Mouse (Mus musculus) heart, adult 2 months (tissue): ENCODE data around the gene Ssh1. TPM values are rescaled to one million over a fixed set of nuclear protein-coding genes. Genes with fewer than 3 reads are reported as not detected.

Source experiments
- DNase-seq, 2 experiments: peaks; one replicate each; pipeline ENCODE4 v3.0.0; 2021
- H3K27ac ChIP-seq: fragments of 200-600 bp; 2 replicates; pipeline ENCODE4 v1.8.1; 2022
- H3K27me3 ChIP-seq: fragments of 200-500 bp; 2 replicates; pipeline ENCODE4 v1.6.1; 2012; ENCODE audit warnings: mild to moderate bottlenecking, low read length, inconsistent platforms, mixed read lengths; ENCODE audit not compliant: control insufficient read depth, insufficient read depth
- H3K36me3 ChIP-seq: fragments of 200-500 bp; 2 replicates; pipeline ENCODE4 v1.6.1; 2012; ENCODE audit warnings: low read length, inconsistent platforms; ENCODE audit not compliant: control insufficient read depth, insufficient read depth
- H3K4me1 ChIP-seq: fragments of 200-500 bp; 2 replicates; pipeline ENCODE4 v1.6.1; 2011; ENCODE audit warnings: low read length; ENCODE audit not compliant: control insufficient read depth, insufficient read depth
- H3K4me3 ChIP-seq: fragments of 200-600 bp; 2 replicates; pipeline ENCODE4 v1.8.1; 2022
- H3K79me2 ChIP-seq: fragments of 200-500 bp; replicated peaks from 2 replicates; pipeline ENCODE4 v1.6.1; 2012; ENCODE audit warnings: mild to moderate bottlenecking, inconsistent platforms, low read length, moderate library complexity, mixed read lengths; ENCODE audit not compliant: control insufficient read depth, insufficient read depth
- H3K9ac ChIP-seq: fragments of 200-500 bp; 2 replicates; pipeline ENCODE4 v1.6.1; 2012; ENCODE audit warnings: low read depth, mild to moderate bottlenecking, control low read depth, inconsistent platforms, low read length, mixed read lengths
- CTCF ChIP-seq: fragments of 200-600 bp; IDR thresholded peaks from 2 replicates; pipeline ENCODE4 v1.8.1; 2022; ENCODE audit warnings: antibody characterized with exemption, mild to moderate bottlenecking, moderate library complexity
- EP300 ChIP-seq: fragments of 200-500 bp; IDR thresholded peaks from 2 replicates; pipeline ENCODE4 v1.6.1; 2011; ENCODE audit warnings: low read depth, low read length, control low read depth; ENCODE audit not compliant: insufficient read depth
- POLR2A ChIP-seq: fragments of 200-500 bp; IDR thresholded peaks from 2 replicates; pipeline ENCODE4 v1.6.1; 2011; ENCODE audit warnings: mild to moderate bottlenecking, low read depth, low read length, control low read depth; ENCODE audit not compliant: insufficient read depth
- WGBS: fragments of 180-500 bp; shearing (Covaris S2); methylation state at CpG from one replicate; pipeline ENCODE4 v1.1.7; 2018; 5-methylcytosine and 5-hydroxymethylcytosine counted together
- intact Hi-C: fragments of 180-260 bp; cut with DNase I; formaldehyde crosslinking; loops from one replicate; pipeline ENCODE4 v1.15.1; 2025
- polyA plus RNA-seq: library from polyadenylated mRNA; depleted of rRNA; stranded (reverse); fragments of >200 nt; gene quantifications from 2 replicates; pipeline ENCODE4 v1.2.3, GENCODE M21; 2012
- total RNA-seq, 2 experiments: library from RNA; stranded (reverse); gene quantifications; 2 replicates each; pipeline ENCODE4 v1.2.3; 2021

Ssh1 gene
- total and polyA plus RNA-seq, 3 experiments: 7.4 to 15.2 (median 13.4) TPM

DNA sequence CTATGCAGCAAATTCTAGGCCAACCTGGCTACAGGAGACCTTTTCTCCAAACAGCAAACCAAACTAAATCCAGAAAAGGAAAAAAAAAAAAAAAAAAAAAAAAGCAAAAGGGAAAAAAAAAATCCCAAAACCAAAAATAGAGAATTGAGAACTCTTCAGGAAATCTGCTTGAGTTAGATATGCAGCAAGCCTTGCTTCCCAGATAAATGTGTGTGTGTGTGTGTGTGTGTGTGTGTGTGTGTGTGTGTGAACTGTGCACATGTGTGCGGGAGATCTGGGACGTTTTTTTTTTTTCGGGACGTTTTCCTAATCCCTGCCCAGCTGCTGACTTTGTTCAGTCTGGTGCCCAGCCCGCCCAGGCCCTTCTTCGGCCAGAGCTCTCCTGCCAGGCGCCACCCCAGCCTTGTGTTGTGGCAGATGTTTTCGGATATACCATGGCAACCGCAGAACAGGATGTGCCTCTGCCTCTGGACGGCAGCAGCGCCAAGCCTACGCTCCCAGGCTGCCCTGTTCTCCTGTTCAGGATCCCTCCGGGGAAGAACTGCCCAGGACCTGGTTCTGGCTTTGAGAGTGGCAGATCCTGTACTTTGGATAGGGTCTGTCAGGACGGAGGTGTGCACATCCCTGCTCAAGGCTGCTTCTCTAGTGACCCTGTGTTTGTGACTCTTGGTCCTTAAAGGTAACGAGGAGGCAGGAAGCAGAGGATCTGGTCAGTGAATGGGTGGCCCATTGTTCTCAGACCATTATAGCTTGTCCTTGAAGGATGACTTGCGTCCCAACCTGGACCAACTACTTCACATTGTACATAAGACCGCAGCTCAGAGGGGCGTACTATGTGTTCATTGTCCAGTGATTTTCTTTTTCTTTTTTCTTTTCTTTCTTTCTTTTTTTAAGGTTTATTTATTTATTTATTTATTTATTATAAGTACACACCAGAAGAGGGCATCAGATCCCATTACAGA lies 62.8 kb downstream of the Ssh1 start:
- Histone ChIP-seq H3K79me2 (no peaks in the 10 kb centered on the region), H3K27me3 (no peaks in the 10 kb centered on the region), H3K9ac (peak overlapping the region; percentile 14), H3K4me3 (peak overlapping the region; percentile 3; the same call in 1 of the 2 replicates), H3K4me1 (peaks cover 10% of the 10 kb centered on the region), H3K27ac (peak overlapping the region; percentile 81), H3K36me3 (peaks cover 2% of the 10 kb centered on the region; the same call in 1 of the 2 replicates)
- TF ChIP-seq EP300 (peak; percentile 91), CTCF (no peak)
- WGBS: 10% methylated on average over 18 of the region's 18 CpGs
- peak; percentile 79 to 90 for DNase-seq
- intact Hi-C loops: loop anchor here (1.0 to 2.0 kb wide), 2 partner anchors 24 to 77 kb away; no protein-coding TSS in a partner anchor

DNA sequence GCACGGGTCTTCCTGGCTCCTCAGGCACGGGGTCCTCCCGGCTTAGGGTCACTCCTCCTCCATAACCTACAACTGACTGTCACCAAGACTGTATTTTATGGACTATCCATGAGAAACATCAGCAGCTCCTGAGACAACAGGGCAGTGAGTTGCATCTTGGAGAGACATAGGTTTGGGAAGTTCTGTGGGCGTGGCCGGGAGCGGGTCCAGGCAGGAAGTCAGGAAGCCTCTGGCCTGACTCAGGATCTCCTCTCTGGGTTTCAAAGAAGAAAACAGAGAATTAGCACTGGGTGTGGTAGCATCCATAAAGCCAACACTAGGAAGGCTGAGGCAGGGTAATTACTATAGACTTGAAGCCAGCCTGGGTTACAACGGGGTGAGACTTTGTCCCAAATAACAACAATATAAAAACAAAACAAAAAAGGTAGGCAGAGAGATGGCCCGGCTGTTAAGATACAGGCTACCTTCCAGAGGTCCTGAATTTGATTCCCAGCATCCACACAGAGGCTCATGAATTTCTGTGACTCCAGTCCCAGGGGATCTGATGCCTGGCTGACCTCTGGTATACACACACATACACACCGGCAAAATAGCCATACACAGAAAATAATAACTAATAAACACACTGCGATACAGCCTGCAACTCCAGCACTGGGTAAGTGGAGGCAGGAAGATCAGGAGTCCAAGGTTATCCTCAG lies 63.6 kb downstream of the Ssh1 start:
- Histone ChIP-seq H3K79me2 (no peaks in the 10 kb centered on the region), H3K27me3 (no peaks in the 10 kb centered on the region), H3K9ac (peak overlapping the region; percentile 22), H3K27ac (peak overlapping the region; percentile 75), H3K36me3 (peaks cover 2% of the 10 kb centered on the region; the same call in 1 of the 2 replicates), H3K4me1 (peaks cover 12% of the 10 kb centered on the region), H3K4me3 (no peak overlapping the region; the same call in 1 of the 2 replicates)
- 21% methylated on average over 10 of the region's 10 CpGs for WGBS
- intact Hi-C loops: loop anchor here (1.0 to 2.0 kb wide), 3 partner anchors 19 to 76 kb away; no protein-coding TSS in a partner anchor
- TF ChIP-seq CTCF: no peak
- 0 out of 2 replicates have a peak, but pooled peaks have one; percentile 7 for TF ChIP-seq EP300
- TF ChIP-seq POLR2A: 0 out of 2 replicates have a peak, but pooled peaks have one; percentile 18
- peak; percentile 69 to 73 for DNase-seq

DNA sequence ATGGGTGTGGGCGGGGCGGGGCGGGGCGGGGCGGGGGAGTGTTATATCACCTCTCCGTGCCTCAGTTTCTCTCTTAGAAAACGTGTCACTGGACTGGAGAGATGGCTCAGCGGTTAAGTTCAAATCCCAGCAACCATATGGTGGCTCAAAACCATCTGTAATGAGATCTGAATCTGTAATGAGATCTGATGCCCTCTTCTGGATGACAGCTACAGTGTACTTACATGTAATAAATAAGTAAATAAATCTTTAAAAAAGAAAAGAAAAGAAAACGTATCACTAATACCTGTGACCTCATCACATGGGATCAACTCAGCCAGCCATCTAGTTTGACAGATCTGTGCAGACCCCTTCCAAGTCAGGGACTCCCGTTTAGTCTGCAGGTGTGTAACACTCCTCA lies 64.2 kb downstream of the Ssh1 start:
- Histone ChIP-seq H3K4me3 (no peak overlapping the region), H3K36me3 (peaks cover 2% of the 10 kb centered on the region; the same call in 1 of the 2 replicates), H3K9ac (peak overlapping the region; percentile 22), H3K27ac (peak overlapping the region; percentile 75), H3K27me3 (no peaks in the 10 kb centered on the region), H3K79me2 (no peaks in the 10 kb centered on the region), H3K4me1 (peaks cover 12% of the 10 kb centered on the region)
- DNase-seq: no peak
- 52% methylated on average over 10 of the region's 10 CpGs for WGBS
- peak; percentile 51 for TF ChIP-seq CTCF
- TF ChIP-seq EP300: no peak
- no peak for TF ChIP-seq POLR2A
- intact Hi-C loops: loop anchor here (2.0 kb wide), 1 partner anchor 19 kb away; no protein-coding TSS in a partner anchor

DNA sequence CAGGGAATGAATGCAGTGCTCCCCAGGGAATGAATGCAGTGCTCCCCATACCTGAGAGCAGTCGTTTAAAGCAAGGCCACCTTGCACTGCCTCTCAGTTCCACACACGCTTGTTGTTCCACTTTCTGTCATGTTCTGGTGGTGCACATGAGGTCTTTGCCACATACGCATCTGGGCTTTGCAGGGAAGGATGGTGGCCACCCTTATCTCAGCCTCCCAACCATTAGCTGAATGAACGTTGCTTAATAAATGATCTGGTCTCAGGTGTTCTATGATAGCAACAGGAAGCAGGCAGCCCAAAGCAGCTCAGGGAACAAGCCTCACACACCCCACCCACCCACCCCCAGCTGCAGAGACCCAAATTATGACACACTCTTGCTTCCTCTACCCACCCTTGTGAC lies 69.1 kb downstream of the Ssh1 start:
- H3K79me2 ChIP-seq: no peaks in the 10 kb centered on the region
- no peaks in the 10 kb centered on the region for H3K36me3 ChIP-seq
- TF ChIP-seq POLR2A: no peak
- no peak for TF ChIP-seq CTCF
- no peak for TF ChIP-seq EP300
- 79% methylated on average over 4 of the region's 4 CpGs for WGBS
- H3K27me3 ChIP-seq: no peaks in the 10 kb centered on the region
- intact Hi-C loops: no loop called here
- DNase-seq: no peak
- H3K4me1 ChIP-seq: peaks cover 4% of the 10 kb centered on the region
- H3K4me3 ChIP-seq: no peak overlapping the region
- no peak overlapping the region for H3K27ac ChIP-seq
- no peak overlapping the region for H3K9ac ChIP-seq

DNA sequence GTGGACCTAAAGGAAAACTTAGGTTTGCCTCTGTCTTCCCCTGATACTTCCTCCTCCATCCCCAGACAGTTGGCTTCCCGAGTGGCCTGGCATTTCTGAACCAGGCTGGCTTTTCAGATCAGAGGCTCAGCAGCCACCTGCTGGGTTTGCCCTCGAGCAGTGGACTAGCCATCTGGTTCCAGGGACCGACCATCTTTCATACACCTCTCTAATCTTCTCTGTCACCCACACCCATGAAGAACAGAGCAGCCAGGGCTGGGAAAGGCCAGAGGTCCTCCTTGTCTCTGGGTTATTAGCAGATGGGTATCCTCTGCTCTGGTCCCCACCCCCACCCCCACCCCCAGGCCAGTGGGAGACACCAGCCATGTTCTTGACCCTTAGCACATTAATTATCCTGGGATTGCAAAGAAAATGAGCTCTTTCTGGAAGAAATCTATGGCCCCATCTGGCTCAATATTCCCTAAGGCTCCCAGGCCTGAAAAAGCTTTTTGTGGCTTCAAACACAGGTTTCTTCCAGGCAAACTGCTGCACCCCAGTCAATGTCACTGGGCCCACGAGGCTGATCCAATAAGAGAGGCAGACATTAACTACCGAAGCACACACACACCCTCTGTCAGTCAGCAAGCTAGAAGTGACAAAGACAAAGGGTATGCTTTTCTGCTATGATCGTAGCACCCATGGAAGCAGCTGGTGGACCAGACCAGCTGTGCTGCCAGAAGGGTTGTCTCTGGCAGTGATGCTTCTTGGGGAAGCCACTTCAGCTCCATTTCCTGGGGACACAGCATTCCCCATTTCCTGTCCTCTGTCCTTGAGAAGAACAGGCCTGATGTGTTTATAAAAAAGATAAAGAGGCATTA lies 72.2 kb downstream of the Ssh1 start:
- Histone ChIP-seq H3K9ac (no peak overlapping the region), H3K4me3 (no peak overlapping the region), H3K27me3 (no peaks in the 10 kb centered on the region), H3K4me1 (peaks cover 13% of the 10 kb centered on the region), H3K36me3 (no peaks in the 10 kb centered on the region), H3K27ac (peak overlapping the region; percentile 20; the same call in 1 of the 2 replicates), H3K79me2 (no peaks in the 10 kb centered on the region)
- intact Hi-C loops: no loop called here
- TF ChIP-seq POLR2A (no peak), EP300 (0 out of 2 replicates have a peak, but pooled peaks have one; percentile 28)
- 54% methylated on average over 6 of the region's 6 CpGs for WGBS
- DNase-seq: no peak
